Mouse (Mus musculus) kidney, adult 10 weeks (tissue): ENCODE results near the gene Srpk2. TPM values are rescaled to one million over a fixed set of nuclear protein-coding genes. Genes with fewer than 3 reads are reported as not detected.

Experiments
- polyA plus RNA-seq: library from polyadenylated mRNA; stranded (reverse); fragments of 350-450 nt; fragmentation: Illumina TruSeq; extraction: RNeasy Lipid Tissue Mini Kit (QIAGEN cat#74804); gene quantifications from one replicate; pipeline ENCODE4 v1.2.3, GENCODE M21; 2014; ENCODE audit warnings: low read depth, low replicate concordance

The Srpk2 gene
- 37.9 TPM for polyA plus RNA-seq

DNA sequence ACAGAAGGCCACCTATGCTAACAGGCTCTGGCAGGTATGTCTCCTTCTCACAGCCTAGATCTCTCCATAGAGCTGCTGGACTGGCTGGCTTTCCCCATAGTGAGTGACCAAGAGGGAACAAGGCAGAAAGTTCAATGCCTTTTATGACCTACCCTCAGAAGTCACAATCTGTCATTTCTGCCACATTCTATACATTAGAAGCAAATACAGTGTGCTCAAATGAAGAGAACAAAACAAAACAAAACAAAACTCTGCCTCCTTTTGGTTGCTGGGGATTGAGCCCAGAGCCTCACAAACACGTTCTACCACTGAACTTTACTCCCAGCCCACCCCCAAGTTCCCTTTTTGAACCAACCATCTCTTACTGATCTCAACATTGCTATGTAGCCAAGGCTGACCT, at the start of gene Srpk2:
Gene Srpk2, minus strand, starts transcription at position 101 of the 400 bp plus-strand sequence.

Other genes starting within 250 kb of the Srpk2 start
- gene Pus7, start 99.1 kb upstream of the Srpk2 start, polyA plus RNA-seq = 14.4 TPM
- gene Rint1, start 103.1 kb upstream of the Srpk2 start, polyA plus RNA-seq = 15.2 TPM
- gene Tomm7, start 159.5 kb upstream of the Srpk2 start, polyA plus RNA-seq = 60.2 TPM